In genomic region chr17:13367181-13367580, GRCm38 (mm10) we compare ENCODE assay signal across 16 mouse cellular contexts. TPM values are rescaled to one million over a fixed set of nuclear protein-coding genes. Genes with fewer than 3 reads are reported as not detected.
DNase-seq lines count a peak whose midpoint lies in the region; ATAC-seq lines count a peak whose summit lies in the region.
"Not testable (repeated sequence)": the region's sequence is repeated elsewhere in the genome, so short reads cannot be mapped to it uniquely, and the experiment has no call there.
"Had no signal": no experiment of that assay in that cellular context is flagged by ENCODE, and none has a peak within 500 bp of the region (broad histone marks: within the 10 kb centered on the region; RNA-seq: fewer than 3 reads in every experiment).

No protein-coding gene starts in this region.

- H3K27ac ChIP-seq in embryonic facial prominence, embryonic 10.5 days (replicated peaks); hindbrain, embryonic 14.5 days: not testable (repeated sequence)

- H3K4me3 ChIP-seq in embryonic facial prominence, embryonic 10.5 days; hindbrain, embryonic 14.5 days (replicated peaks; ENCODE audit: low read length): not testable (repeated sequence)

- ATAC-seq in hindbrain, embryonic 14.5 days (ENCODE audit: low FRiP score): 0 out of 2 replicates have a peak, but pooled peaks have one; percentile 15

- H3K9ac ChIP-seq in hindbrain, embryonic 14.5 days: not testable (repeated sequence)

- not testable (repeated sequence) for H3K4me2 ChIP-seq in hindbrain, embryonic 14.5 days (replicated peaks)

- 94% methylated on average over 9 of the region's 9 CpGs for WGBS in embryonic facial prominence, embryonic 10.5 days
- WGBS in hindbrain, embryonic 14.5 days: 96% methylated on average over 9 of the region's 9 CpGs

- H3K4me1 ChIP-seq in embryonic facial prominence, embryonic 10.5 days; hindbrain, embryonic 14.5 days (replicated peaks; ENCODE audit: control insufficient read depth, insufficient read depth, low read length): not testable (repeated sequence)

- H3K27me3 ChIP-seq in embryonic facial prominence, embryonic 10.5 days (replicated peaks; ENCODE audit: low read depth, poor library complexity, severe bottlenecking); hindbrain, embryonic 14.5 days (ENCODE audit: control insufficient read depth, insufficient read depth, low read length): not testable (repeated sequence)

- peaks cover 43% of the 10 kb centered on the region for H3K9me3 ChIP-seq in embryonic facial prominence, embryonic 10.5 days
- H3K9me3 ChIP-seq in hindbrain, embryonic 14.5 days (ENCODE audit: control insufficient read depth, low read length): peaks cover 13% of the 10 kb centered on the region; the same call in 1 of the 2 replicates

- peak; percentile 1 for DNase-seq in embryonic facial prominence, embryonic 10.5 days (ENCODE audit: low spot score)
- peak; percentile 65 for DNase-seq in heart, adult 11 months
- DNase-seq in hindbrain, embryonic 14.5 days (ENCODE audit: low spot score): peak; percentile 2
- DNase-seq in liver: peak; percentile 1
- DNase-seq in neural tube, embryonic 10.5 days (ENCODE audit: extremely low spot score, low spot score): peak; percentile 9

- H3K36me3 ChIP-seq in embryonic facial prominence, embryonic 10.5 days (replicated peaks); hindbrain, embryonic 14.5 days (replicated peaks; ENCODE audit: control insufficient read depth, insufficient read depth): not testable (repeated sequence)

RNA-seq across cellular contexts. Expression of gene Tcp10c, which starts 12.8 kb away (rescaled TPM):
- polyA plus RNA-seq in embryonic facial prominence, embryonic 10.5 days (2016; fragmentation: Nextera tagmentation; extraction: Ambion mirVana): not detected in 2 replicates
- polyA plus RNA-seq in hindbrain, embryonic 14.5 days (2014; fragmentation: Nextera tagmentation; extraction: Ambion mirVana): 0.16 TPM in 1 of 2 replicates, not detected in the other
- polyA plus RNA-seq: activated CD4-positive, CD25-positive, alpha-beta regulatory T cell, adult 4 months; CD4-positive, CD25-positive, alpha-beta regulatory T cell, adult 4 months; cerebellum, adult 2 months; embryonic facial prominence, embryonic 11.5 days; embryonic facial prominence, embryonic 13.5 days; embryonic facial prominence, embryonic 15.5 days; erythroblast, embryonic 14.5 days; forebrain, embryonic 10.5 days; forebrain, embryonic 15.5 days; forebrain, postnatal 0 days; G1E had no signal

Comparison
In these comparisons a context has a peak if more than half of its experiments do, and no peak if none do; other contexts are left out.
1. DNase-seq: peak in every context shown above with its lines; median percentile 65 in heart, adult 11 months; 9 in neural tube, embryonic 10.5 days; 2 in hindbrain, embryonic 14.5 days; 1 in embryonic facial prominence, embryonic 10.5 days; 1 in liver.